Mouse (Mus musculus) midbrain, embryonic 11.5 days (tissue): ENCODE measurements around the gene Clpsl2. TPM values are rescaled to one million over a fixed set of nuclear protein-coding genes. Genes with fewer than 3 reads are reported as not detected.

ENCODE experiments used
- ATAC-seq: fragments of 200-750 bp; cut with Nextera tagmentation; 2 replicates; pipeline ENCODE4 v1.8.0; 2017; ENCODE audit warnings: moderate TSS enrichment, moderate library complexity; ENCODE audit not compliant: low FRiP score
- DNase-seq: peaks from one replicate; pipeline ENCODE4 v3.0.0; 2015; ENCODE audit warnings: low spot score; ENCODE audit errors: missing footprints
- H3K27ac ChIP-seq: fragments of 300-500 bp; sonication (generic); 2 replicates; pipeline ENCODE4 v1.5.1; 2014; ENCODE audit warnings: low read depth, low read length
- H3K27me3 ChIP-seq: fragments of 300-500 bp; sonication (generic); 2 replicates; pipeline ENCODE4 v1.6.1; 2014; ENCODE audit warnings: mild to moderate bottlenecking, low read length, moderate library complexity, mixed read lengths; ENCODE audit not compliant: control insufficient read depth, insufficient read depth
- H3K36me3 ChIP-seq: fragments of 300-500 bp; sonication (generic); 2 replicates; pipeline ENCODE4 v1.6.1; 2014; ENCODE audit warnings: mild to moderate bottlenecking, low read length, moderate library complexity, mixed read lengths; ENCODE audit not compliant: control insufficient read depth, insufficient read depth
- H3K4me1 ChIP-seq: fragments of 300-500 bp; sonication (generic); 2 replicates; pipeline ENCODE4 v1.6.1; 2014; ENCODE audit warnings: low read length; ENCODE audit not compliant: control insufficient read depth, insufficient read depth
- H3K4me2 ChIP-seq: fragments of 300-500 bp; sonication (generic); 2 replicates; pipeline ENCODE4 v1.6.1; 2014; ENCODE audit warnings: mild to moderate bottlenecking, moderate library complexity
- H3K4me3 ChIP-seq: fragments of 300-500 bp; sonication (generic); 2 replicates; pipeline ENCODE4 v1.5.1; 2014; ENCODE audit warnings: low read depth, low read length
- H3K9ac ChIP-seq: fragments of 300-500 bp; sonication (generic); 2 replicates; pipeline ENCODE4 v1.6.1; 2014; ENCODE audit warnings: low read length
- H3K9me3 ChIP-seq: fragments of 300-500 bp; sonication (generic); 2 replicates; pipeline ENCODE4 v1.6.1; 2016; ENCODE audit warnings: low read length; ENCODE audit not compliant: control insufficient read depth
- WGBS: fragments of 180-500 bp; shearing (Covaris S2); extraction: QIAGEN DNeasy Blood & Tissue Kit; methylation state at CpG from one replicate; pipeline ENCODE4 v1.1.7; 2014; 5-methylcytosine and 5-hydroxymethylcytosine counted together
- microRNA-seq: library from miRNA; unstranded; fragments of <30 nt; microRNA quantifications from one replicate; pipeline ENCODE4, GENCODE M21; 2017
- polyA plus RNA-seq: library from polyadenylated mRNA; unstranded; fragments of >200 nt; fragmentation: Nextera tagmentation; extraction: Ambion mirVana; gene quantifications from 2 replicates; pipeline ENCODE4 v1.2.1, GENCODE M21; 2014

The Clpsl2 gene
- polyA plus RNA-seq, 1 experiment from 2014 or later, result not detected

DNA sequence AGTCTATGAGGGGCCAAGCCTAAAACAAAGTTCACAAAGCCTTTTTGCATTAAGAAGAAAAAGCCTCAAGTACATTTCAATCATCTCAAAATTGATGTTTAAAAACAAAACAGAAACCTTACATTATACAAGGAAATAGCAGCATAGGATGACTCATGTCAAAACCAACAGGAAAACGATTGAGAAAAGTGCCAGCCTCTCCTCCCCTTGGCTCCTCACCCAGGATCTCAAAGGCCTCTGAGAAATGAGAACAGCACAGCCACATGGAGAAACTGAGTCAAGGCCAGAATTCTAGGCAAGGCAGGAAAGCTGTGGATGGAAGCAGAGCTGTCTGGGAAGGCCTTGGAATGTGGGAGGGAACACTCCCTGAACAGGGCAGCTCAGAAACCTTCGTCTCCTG lies 39.4 kb downstream of the Clpsl2 start:
- Histone ChIP-seq H3K4me3 (no peak overlapping the region), H3K27ac (no peak overlapping the region), H3K9ac (no peak overlapping the region), H3K4me1 (no peaks in the 10 kb centered on the region), H3K9me3 (no peaks in the 10 kb centered on the region), H3K36me3 (peaks cover 32% of the 10 kb centered on the region), H3K4me2 (no peak overlapping the region), H3K27me3 (no peaks in the 10 kb centered on the region)
- ATAC-seq, result no peak
- no peak for DNase-seq
- WGBS, result 84% methylated on average over 2 of the region's 2 CpGs

DNA sequence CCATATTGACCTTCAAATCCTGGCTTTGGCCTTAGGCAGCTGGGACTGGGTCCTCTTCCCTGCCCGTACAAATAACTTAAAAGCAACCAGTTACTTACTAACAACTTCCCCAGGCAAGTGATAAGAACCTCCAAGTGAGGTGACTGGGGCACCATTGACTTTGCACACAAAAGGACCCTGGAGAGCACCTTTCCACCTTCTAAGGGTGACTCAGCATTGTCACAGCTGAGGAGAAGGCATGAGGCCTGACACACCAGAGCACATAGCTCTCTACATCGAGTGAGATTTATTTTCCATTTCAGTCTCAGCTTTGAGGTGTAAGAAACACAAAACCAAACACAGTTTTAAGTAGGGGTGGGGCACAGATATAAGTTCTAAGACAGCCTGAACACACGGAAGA lies 41.4 kb downstream of the Clpsl2 start:
- Histone ChIP-seq H3K4me3 (no peak overlapping the region), H3K9ac (no peak overlapping the region), H3K36me3 (peaks cover 36% of the 10 kb centered on the region), H3K9me3 (no peaks in the 10 kb centered on the region), H3K4me2 (no peak overlapping the region), H3K27ac (no peak overlapping the region), H3K27me3 (no peaks in the 10 kb centered on the region), H3K4me1 (no peaks in the 10 kb centered on the region)
- 88% methylated on average over 3 of the region's 3 CpGs for WGBS
- DNase-seq (no peak), ATAC-seq (no peak)

DNA sequence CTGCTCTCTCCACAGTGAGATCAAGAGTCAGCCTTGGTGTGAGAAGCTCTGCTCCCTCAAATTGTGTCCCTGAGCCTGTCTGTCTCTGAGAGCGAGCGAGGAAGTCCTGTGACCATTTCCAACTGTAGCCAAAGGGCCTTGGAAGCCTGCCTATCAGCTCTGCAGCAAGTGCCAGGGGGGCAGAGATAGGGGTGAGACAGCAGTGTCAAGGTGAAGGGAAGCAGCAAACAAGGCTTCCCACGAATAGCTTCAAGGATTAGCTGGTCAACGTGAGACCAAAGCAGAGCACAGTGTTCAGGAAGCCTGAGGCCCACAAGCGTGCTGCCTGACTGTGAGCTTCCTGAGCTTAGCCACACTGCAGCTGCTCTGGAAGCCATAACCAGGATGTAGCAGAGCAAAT lies 42.3 kb downstream of the Clpsl2 start:
- 93% methylated on average over 5 of the region's 5 CpGs for WGBS
- ATAC-seq (no peak), DNase-seq (no peak)
- Histone ChIP-seq H3K36me3 (peaks cover 39% of the 10 kb centered on the region), H3K4me1 (no peaks in the 10 kb centered on the region), H3K4me2 (no peak overlapping the region), H3K9me3 (no peaks in the 10 kb centered on the region), H3K4me3 (no peak overlapping the region), H3K27me3 (no peaks in the 10 kb centered on the region), H3K27ac (no peak overlapping the region), H3K9ac (no peak overlapping the region)

DNA sequence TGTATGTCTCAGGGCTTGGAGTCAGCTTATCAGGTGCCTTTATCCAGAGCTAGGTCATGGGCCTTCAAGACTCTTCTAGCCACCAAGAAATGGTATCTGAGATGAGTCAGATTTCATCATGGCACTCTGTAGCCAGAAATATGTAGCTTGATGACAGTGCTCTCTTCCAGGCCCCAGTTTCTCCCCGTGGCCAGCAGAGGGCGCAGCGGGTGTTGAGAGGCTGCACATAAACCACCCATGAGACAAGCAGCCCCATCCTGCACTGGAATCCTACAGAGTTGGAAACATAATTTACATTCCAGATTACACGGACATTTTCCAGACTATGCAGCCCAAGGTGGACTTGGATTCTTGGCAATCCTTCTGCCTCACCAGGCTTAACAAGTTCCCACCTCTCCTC lies 43.8 kb downstream of the Clpsl2 start:
- ATAC-seq (no peak), DNase-seq (peak; percentile 94)
- 22% methylated on average over 4 of the region's 4 CpGs for WGBS
- no peaks in the 10 kb centered on the region for H3K9me3 ChIP-seq
- no peak overlapping the region for H3K4me2 ChIP-seq
- H3K36me3 ChIP-seq, result peaks cover 50% of the 10 kb centered on the region
- H3K27ac ChIP-seq, result no peak overlapping the region
- H3K4me1 ChIP-seq, result no peaks in the 10 kb centered on the region
- no peak overlapping the region for H3K9ac ChIP-seq
- no peak overlapping the region for H3K4me3 ChIP-seq
- no peaks in the 10 kb centered on the region for H3K27me3 ChIP-seq

DNA sequence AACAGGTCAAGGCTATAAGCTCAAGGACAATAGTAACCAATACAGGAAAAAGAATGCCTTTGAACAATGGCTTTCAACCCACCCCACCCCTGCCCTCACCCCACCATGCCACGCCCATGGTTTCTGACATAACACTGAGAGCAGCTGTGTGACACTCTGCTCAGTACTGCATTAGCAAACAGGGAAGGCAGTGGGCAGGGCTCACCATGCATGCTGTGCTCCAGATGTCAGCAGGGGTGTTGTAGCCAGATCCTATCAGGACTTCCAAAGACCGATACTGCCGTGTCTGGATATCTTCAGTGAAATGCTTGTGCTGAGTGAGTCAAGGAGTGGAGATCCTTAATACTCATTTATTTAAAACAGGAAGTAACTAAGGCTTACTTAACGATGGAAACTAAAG lies 44.8 kb downstream of the Clpsl2 start:
- no peak overlapping the region for H3K4me3 ChIP-seq
- 76% methylated on average over 4 of the region's 4 CpGs for WGBS
- DNase-seq, result no peak
- peaks cover 47% of the 10 kb centered on the region for H3K36me3 ChIP-seq
- no peak overlapping the region for H3K27ac ChIP-seq
- no peak for ATAC-seq
- no peaks in the 10 kb centered on the region for H3K9me3 ChIP-seq
- H3K4me2 ChIP-seq, result no peak overlapping the region
- no peak overlapping the region for H3K9ac ChIP-seq
- no peaks in the 10 kb centered on the region for H3K4me1 ChIP-seq
- no peaks in the 10 kb centered on the region for H3K27me3 ChIP-seq

DNA sequence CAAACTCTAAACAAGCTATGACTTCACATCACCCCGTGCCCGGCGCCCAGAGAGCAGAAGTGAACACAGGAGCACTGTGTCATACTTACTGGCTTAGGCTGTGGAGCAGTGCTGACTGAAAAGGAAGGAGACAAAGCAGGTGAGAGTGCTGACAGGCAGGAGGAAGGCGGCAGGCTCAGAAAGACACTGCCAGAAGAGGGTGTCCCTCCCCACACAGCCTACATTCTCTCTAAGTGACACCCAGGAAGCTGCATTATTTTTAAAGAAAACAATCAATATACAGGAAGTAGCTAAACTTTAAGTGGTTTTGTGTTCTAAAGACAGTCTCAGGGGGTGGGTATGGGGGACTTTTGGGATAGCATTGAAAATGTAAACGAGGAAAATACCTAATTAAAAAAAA lies 51.6 kb downstream of the Clpsl2 start:
- Histone ChIP-seq H3K36me3 (peaks cover 51% of the 10 kb centered on the region), H3K4me2 (no peak overlapping the region), H3K9me3 (no peaks in the 10 kb centered on the region), H3K4me1 (no peaks in the 10 kb centered on the region), H3K9ac (no peak overlapping the region), H3K27me3 (no peaks in the 10 kb centered on the region), H3K4me3 (no peak overlapping the region), H3K27ac (no peak overlapping the region)
- DNase-seq, result no peak
- no peak for ATAC-seq
- WGBS, result 94% methylated on average over 5 of the region's 5 CpGs

DNA sequence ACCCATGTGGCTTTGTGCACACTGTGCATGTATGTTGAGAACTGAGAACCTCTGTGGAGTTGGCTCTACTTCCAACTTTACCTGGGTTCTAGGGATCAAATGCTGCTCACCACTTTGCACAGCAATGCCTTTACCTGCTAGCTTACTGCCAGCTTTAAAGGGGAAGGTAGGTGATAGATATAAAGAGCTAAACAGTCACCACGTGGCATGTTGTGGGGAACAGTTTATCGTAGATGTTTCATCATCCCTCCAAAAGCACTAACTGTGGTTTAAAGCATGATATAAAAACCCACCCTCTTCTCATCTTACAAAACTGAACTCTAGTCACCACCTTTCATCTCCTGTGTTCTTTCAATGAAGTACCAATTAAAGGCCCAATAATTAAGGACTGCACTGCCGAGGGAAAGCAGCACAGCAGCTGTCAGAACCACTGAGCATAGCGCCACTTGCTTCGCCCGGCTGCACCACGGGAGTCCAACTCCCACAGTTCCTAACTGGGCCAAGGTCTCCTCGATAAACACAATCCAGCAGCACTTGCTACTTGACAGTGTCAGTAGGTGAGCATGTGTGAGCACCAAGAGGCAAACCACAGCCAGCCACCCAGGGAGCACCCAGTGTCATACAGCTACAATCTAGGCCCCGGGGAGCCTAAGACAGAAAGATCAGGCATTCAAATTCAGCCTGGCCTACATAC lies 52.5 kb downstream of the Clpsl2 start:
- H3K36me3 ChIP-seq, result peaks cover 45% of the 10 kb centered on the region
- H3K9me3 ChIP-seq, result no peaks in the 10 kb centered on the region
- DNase-seq (no peak), ATAC-seq (no peak)
- H3K4me3 ChIP-seq, result no peak overlapping the region
- no peak overlapping the region for H3K9ac ChIP-seq
- no peaks in the 10 kb centered on the region for H3K27me3 ChIP-seq
- H3K4me2 ChIP-seq, result no peak overlapping the region
- H3K4me1 ChIP-seq, result no peaks in the 10 kb centered on the region
- H3K27ac ChIP-seq, result no peak overlapping the region
- 96% methylated on average over 9 of the region's 9 CpGs for WGBS

Small RNAs within 50 kb of the gene (microRNA-seq; reads per million reads assigned to microRNA genes)
- gene Gm25195 (not detected), gene Mir6969 (not detected)

Other genes starting within 250 kb of the Clpsl2 start
- gene Fance, start 235.9 kb upstream of the Clpsl2 start, polyA plus RNA-seq, result 18.5 and 19.5 TPM in 2 replicates
- gene Rpl10a, start 220.9 kb upstream of the Clpsl2 start, polyA plus RNA-seq, result 465 and 471 TPM in 2 replicates
- 3.5 and 3.7 TPM in 2 replicates for gene Tead3, start 198.6 kb upstream of the Clpsl2 start, polyA plus RNA-seq
- 4.6 and 4.9 TPM in 2 replicates for gene Tulp1, start 184.2 kb upstream of the Clpsl2 start, polyA plus RNA-seq
- gene Fkbp5, start 31.9 kb upstream of the Clpsl2 start, polyA plus RNA-seq, result 9.8 and 10.9 TPM in 2 replicates
- gene Armc12, start 18.6 kb upstream of the Clpsl2 start, polyA plus RNA-seq, result not detected in 2 replicates
- gene Clps, start 11.4 kb downstream of the Clpsl2 start, polyA plus RNA-seq, result not detected in 2 replicates
- gene Lhfpl5, start 26.2 kb downstream of the Clpsl2 start, polyA plus RNA-seq, result 1.4 and 2.0 TPM in 2 replicates
- gene Srpk1, start 73.3 kb downstream of the Clpsl2 start, polyA plus RNA-seq, result 124 and 135 TPM in 2 replicates
- gene Slc26a8, start 140.8 kb downstream of the Clpsl2 start, polyA plus RNA-seq, result 0.75 and 0.87 TPM in 2 replicates
- gene Mapk14, start 141.9 kb downstream of the Clpsl2 start, polyA plus RNA-seq, result 39.4 and 47.2 TPM in 2 replicates
- 0.66 and 0.78 TPM in 2 replicates for gene AC170998.1, start 176.7 kb downstream of the Clpsl2 start, polyA plus RNA-seq
- gene Mapk13, start 219.9 kb downstream of the Clpsl2 start, polyA plus RNA-seq, result 1.1 and 1.2 TPM in 2 replicates